Mouse (Mus musculus) ES-Bruce4 (cell line): ENCODE measurements at regions not wholly inside any gene's neighbourhood (a gene's known extent, or its start where the extent isn't known, plus 50 kb on each side); places are given as distances from the start of the nearest gene placed in this dataset.

Source experiments
- CTCF ChIP-seq: IDR thresholded peaks from one replicate; pipeline ENCODE4 v1.8.1; 2011; ENCODE audit warnings: low read depth, low read length
- EP300 ChIP-seq: IDR thresholded peaks from 2 replicates; pipeline ENCODE4 v1.6.1; 2011; ENCODE audit warnings: low read depth, low read length; ENCODE audit not compliant: insufficient read depth
- POLR2A ChIP-seq: IDR thresholded peaks from one replicate; pipeline ENCODE4 v1.8.1; 2011; ENCODE audit warnings: low read length; ENCODE audit not compliant: insufficient read depth

GRCm38 (mm10) chr5:128513261-128513660 is 80.4 kb upstream of the Tmem132d start:
- TF ChIP-seq CTCF (no peak), POLR2A (no peak), EP300 (no peak)
